Mouse (Mus musculus) gastrocnemius, postnatal 4 days (tissue): ENCODE data around the gene Ncoa1. TPM values are rescaled to one million over a fixed set of nuclear protein-coding genes. Genes with fewer than 3 reads are reported as not detected.

ENCODE experiments used
- DNase-seq, 2 experiments: peaks; one replicate each; pipeline ENCODE4 v3.0.0; 2021 to 2022; ENCODE audit warnings: low spot score in 2 of 2, mixed read lengths in 2 of 2
- long read RNA-seq, 2 experiments: library from polyadenylated mRNA; stranded (forward); transcript quantifications; one replicate each; pipeline ENCODE4 v2.0.0; 2021
- total RNA-seq, 2 experiments: library from RNA; stranded (reverse); gene quantifications; 2 replicates each; pipeline ENCODE4 v1.2.3; 2021

The Ncoa1 gene
- total RNA-seq, result 10 to 100 TPM; 51.1 to 52.3 TPM
- long read RNA-seq, experiment 1, full-length matches to known transcripts, result 18 of 81 reads
- long read RNA-seq, experiment 1, partial matches to known transcripts, result 20 of 81 reads
- long read RNA-seq, experiment 1, other reads (novel, unspliced or antisense), result 43 of 81 reads
- long read RNA-seq, experiment 2, full-length matches to known transcripts, result 23 of 82 reads
- long read RNA-seq, experiment 2, partial matches to known transcripts, result 18 of 82 reads
- long read RNA-seq, experiment 2, other reads (novel, unspliced or antisense), result 41 of 82 reads

DNA sequence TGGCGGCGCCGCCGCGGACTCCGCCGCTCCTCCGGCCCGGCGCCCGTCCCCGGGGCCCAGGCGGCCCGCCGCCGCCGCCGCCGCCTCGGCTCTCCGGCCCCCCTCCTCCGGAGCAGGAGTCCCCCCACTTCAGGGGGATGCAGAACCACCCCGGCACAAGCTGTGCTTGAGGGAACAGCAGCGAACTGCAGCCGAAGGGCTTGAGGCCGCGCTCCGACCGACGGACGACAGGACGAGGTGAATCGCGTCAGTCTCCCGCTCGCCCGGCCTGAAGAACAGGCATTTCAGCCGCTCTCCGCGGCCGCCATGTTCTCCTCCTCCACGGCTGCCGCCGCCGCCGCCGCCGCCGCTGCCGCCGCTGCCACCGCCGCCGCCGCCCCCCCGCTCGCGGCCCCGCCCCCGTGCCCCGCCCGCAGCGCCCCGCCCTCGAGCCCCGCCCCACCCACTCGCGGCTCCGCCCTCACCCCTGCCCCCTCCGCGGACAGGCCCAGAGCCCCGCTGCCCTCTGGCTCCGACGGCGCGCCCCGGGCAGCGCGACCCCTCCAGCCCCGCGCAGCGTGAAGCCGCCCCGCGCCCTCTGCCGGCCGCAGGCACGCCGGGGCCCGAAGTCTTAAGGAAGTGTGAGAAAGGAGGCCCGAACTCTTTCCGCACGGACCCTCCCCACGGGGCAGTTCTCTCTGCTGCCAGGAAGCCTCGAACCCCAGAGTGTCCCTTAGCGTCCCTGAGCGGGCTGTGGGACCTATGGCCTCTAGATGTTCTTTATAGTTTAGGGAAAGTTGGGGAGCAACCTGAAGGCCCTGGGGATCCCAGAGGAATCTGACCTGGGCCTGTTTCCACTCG, at the start of gene Ncoa1:
TSS of gene Ncoa1 (minus strand) at position 351 of the 840 bp plus-strand sequence.
- peak; percentile 66 to 82 for DNase-seq

GRCm38 (mm10) chr12:4524546-4524945, 47.6 kb upstream of the Ncoa1 start:
- DNase-seq, result no peak

- no peak for DNase-seq
These were observed 46.8 kb upstream of the Ncoa1 start for GRCm38 (mm10) chr12:4523688-4524298.

GRCm38 (mm10) chr12:4523208-4523607, 46.2 kb upstream of the Ncoa1 start:
- peak; percentile 63 to 81 for DNase-seq

DNA sequence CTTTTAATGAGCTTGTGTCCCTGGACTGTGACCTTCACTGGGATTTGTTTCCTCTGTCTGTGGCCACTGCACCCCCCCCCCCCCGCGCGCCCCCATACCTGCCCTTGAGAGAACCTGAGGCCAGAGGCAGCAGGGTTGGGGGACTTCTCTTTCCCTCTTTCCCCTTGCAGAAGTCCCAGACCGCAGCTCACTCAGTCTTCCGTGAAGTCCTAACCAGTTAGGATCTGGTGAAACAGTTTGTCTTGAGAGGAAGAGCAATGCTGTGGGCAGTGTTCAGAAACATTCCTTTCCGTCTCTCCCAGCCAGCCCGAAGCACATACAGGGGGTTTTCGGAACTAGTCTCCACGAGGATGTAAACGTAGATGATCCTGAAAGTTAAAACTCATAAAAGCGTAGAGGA, 42.0 kb upstream of the Ncoa1 start:
- DNase-seq, result no peak

DNA sequence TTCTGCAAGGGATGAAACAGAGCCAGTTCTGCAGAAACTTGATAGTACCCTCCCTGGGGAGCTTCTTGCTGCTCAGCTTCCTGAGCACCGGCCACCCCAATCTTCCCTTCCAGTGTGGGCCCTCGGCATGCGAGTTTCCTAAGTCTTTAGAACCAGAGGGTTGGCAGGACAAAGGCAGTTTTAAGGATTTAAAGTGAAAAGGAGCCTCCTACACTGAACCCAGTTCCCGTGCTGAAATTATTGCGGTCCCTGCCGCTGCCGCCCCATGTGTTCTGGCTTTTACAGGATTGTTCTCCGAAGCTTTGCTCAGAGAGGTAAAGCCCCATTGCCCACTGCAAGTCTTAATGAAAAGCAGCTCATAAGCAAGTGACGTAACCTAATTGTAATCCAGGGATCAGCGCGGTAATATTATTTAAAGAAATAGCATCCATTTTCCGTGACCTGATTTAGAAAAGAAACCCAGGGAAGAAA, 32.6 kb upstream of the Ncoa1 start:
- DNase-seq, result peak in 1 of 2 experiments; percentile 41

DNA sequence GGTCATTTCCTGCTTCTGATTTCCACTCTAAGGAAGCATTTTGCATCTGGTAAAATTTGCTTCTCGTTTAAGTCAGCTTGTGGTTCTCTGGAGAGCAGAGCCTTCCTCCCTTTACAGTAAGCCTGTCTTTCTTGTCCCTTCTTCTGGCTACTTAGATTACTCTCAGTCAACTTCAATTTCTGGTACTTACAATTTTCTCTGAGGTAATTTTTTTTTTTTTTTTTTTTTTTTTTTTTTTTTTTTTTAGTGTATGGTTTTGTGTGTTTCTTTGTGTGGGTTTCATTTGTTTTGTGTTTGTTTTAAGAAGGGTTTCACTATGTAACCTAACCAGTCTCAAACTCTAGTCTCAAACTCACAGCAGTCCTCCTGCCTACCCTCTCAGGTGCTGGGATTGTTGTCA, 31.2 kb upstream of the Ncoa1 start:
- DNase-seq, result no peak

- no peak for DNase-seq
These were observed 30.5 kb upstream of the Ncoa1 start for GRCm38 (mm10) chr12:4507461-4507860.

DNA sequence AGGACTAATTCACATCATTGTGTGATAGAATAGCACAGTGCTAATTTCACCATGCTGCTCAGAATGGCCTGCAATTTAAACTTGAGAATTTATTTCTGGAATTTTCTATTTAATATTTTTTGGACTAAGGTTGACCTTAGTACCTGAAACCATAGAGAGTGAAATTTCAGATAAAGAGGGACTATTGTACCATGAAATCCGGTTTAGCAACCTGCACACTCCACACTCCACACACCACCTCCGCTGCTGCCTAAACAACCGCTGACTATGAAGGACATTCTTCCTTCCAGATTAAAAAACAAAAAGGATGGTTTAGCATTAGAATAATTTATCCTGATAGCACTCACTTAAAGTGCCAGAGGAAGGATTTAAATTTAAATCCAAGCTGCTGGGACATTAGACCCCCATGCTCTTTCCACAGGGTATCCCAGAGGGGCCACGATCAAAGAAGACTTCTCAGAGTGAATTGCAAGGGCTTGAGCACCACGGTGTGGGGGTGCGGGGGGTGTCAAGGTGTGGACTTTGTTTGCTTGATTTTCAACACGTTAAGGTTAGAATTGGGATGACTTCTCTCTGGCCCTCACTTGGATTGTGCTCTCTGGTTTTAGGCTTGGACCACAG, 29.9 kb upstream of the Ncoa1 start:
- no peak for DNase-seq

DNA sequence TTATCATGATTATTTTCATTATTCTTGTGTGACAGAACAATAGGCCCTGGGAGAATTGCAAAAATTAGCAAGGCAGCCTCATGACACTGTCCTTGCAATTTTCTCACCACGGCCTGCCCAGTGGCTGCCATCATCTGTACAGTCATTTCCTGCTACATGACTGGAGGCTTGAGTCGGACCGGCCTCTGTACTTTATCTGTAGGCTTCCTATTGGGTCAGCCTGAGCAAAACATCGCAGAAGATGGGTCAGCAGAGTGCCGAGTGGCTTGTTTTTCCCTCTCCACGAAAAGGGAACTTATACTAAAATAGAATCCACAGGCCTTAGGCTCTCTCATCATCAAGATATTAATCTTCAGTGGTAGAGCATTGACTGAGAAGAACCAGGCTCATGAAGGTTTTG, 28.3 kb upstream of the Ncoa1 start:
- no peak for DNase-seq

GRCm38 (mm10) chr12:4503673-4504326, 26.8 kb upstream of the Ncoa1 start:
- DNase-seq, result no peak

GRCm38 (mm10) chr12:4501916-4502315, 24.9 kb upstream of the Ncoa1 start:
- no peak for DNase-seq

DNA sequence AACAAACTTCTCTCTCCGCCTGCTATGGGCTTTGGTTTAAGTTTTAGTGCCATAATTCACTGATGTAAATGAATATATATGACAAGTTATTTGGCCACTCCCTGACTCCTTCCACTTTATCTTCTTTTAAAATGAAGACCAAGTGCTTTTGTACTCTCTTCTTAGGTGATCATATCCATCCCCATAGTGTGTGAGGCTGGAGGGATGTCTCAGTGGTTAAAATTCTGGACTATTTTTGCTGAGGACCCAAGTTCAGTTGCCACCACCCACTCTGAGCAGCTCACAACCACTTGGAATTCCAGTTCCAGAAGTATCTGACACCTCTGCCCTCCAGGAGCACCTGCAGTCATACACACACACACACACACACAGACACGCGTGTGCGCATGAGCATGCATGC, 23.5 kb upstream of the Ncoa1 start:
- DNase-seq, result no peak

GRCm38 (mm10) chr12:4499651-4500175, 22.7 kb upstream of the Ncoa1 start:
- DNase-seq, result no peak

DNA sequence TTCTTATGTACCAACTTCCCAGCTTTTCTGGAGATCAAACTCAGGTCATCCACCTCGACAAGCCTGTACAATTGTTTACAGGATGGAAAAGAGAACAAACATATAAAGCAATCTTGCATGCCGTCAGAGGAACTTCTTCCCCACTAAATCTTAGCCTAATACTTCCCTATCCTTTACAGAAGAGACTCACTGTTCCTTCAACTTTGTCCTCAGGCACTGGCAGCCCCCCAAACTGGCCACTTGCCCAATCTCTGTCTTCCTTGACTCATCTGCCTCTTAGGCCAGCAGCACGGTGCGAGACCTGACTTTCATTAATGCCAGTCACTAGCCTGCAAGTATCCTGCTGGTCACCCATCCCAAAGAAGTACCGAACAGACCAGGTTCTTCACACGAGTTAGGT, 11.4 kb upstream of the Ncoa1 start:
- peak in 1 of 2 experiments; percentile 39 for DNase-seq

GRCm38 (mm10) chr12:4483386-4483785, 6.4 kb upstream of the Ncoa1 start:
- DNase-seq, result no peak

- no peak for DNase-seq
These were observed 4.7 kb upstream of the Ncoa1 start for GRCm38 (mm10) chr12:4481687-4482086.

GRCm38 (mm10) chr12:4480250-4480649, 3.3 kb upstream of the Ncoa1 start:
- DNase-seq, result no peak

DNA sequence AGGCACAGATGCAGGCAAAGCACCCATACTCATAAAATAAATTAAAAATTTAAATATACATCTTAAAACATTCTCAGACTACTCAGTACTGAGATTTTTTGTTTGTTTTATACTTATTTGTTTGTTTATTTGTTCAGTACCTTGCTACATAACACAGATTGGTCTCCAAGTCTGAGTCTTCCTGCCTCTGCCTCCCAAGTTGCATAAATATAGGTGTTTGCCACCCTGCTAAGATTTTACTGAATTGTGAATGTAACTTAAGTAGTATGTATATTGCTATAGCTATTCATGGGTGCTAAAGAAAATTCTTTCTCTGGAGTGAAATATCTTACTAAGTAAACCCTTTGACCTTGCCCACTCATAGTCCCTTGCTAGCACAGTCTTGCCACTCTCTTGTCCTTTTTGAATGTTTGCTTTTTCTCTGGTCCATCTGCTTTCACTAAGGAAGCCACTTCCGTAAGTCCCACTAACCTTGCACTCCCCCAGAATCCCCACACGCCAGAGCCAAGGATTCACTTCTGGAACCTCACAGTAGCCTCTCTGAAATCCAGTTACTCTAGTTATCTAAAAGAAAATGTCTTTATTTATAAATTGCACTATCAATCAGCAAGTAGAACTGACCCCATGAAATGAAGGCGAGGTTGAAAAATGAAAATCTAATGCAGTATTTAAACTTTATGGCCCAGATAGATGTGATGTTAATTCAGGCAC, 2.3 kb upstream of the Ncoa1 start:
- DNase-seq, result no peak
